Mouse (Mus musculus) testis, adult 2 months (tissue): Measurements from ENCODE around the gene Bloc1s4.

Experiments used
- CTCF ChIP-seq: fragments of 200-500 bp; IDR thresholded peaks from 2 replicates; pipeline ENCODE4 v1.5.1; 2012; ENCODE audit warnings: low read depth, mild to moderate bottlenecking, inconsistent platforms, low read length, moderate library complexity; ENCODE audit not compliant: control insufficient read depth, insufficient read depth, insufficient replicate concordance
- POLR2A ChIP-seq: fragments of 200-500 bp; IDR thresholded peaks from 2 replicates; pipeline ENCODE4 v1.6.1; 2012; ENCODE audit warnings: low read depth, mild to moderate bottlenecking, inconsistent platforms, low read length, moderate library complexity; ENCODE audit not compliant: control insufficient read depth

DNA sequence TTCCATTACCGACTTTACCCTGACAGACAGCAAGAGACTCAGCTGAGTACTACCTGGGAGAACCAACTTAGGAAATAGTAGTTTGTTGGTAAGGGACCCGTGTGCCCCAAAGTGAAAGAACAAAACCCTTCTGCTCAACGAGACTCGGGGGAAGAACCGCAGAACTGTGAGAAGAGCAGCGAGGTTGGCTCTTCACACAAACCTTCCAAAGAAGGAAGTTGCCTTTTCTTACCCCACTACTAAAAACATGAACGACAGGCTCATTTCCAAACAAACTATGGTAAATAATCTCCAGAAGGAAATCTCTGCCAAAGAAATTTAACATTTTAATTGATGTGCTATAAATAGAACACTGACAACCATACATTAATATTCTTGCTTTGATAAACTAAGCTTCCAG, 1.4 kb downstream of the Bloc1s4 start:
- TF ChIP-seq POLR2A (no peak), CTCF (no peak)
